Mouse (Mus musculus): ENCODE measurements around the gene Eps8. TPM values are rescaled to one million over a fixed set of nuclear protein-coding genes. Genes with fewer than 3 reads are reported as not detected.

The Eps8 gene
- polyA plus RNA-seq, 1 experiment from 2014 or later, result 17.8 TPM

DNA sequence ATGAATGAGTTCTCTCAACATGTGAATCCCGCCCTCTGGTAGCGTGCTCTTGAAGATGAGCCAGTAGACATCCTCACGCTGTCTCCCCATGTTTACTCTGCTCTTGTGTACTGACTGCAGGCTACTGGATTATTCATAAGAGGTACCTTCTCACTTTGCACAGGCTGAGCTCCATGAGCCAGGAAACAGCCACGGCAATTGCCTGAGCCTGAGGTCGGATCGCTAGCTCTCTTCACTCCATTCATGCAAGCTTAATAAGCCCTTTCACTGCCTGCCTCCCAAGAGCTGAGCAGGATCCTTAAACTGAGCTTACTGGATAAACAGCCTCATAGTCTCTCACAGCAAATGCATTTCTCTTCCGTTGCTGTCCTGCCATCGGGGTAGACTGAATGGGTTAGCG is 182.5 kb downstream of the Eps8 start:
- Histone ChIP-seq H3K9me3 (peaks cover 10% of the 10 kb centered on the region), H3K4me1 (peaks cover 38% of the 10 kb centered on the region), H3K4me3 (no peak overlapping the region), H3K27me3 (replicated peaks) (no peaks in the 10 kb centered on the region), H3K9ac (no peak overlapping the region), H3K36me3 (peaks cover 13% of the 10 kb centered on the region), H3K27ac (replicated peaks) (peak overlapping the region; percentile 96), H3K4me2 (no peak overlapping the region)
- ATAC-seq (ENCODE audit: extremely low read depth, insufficient number of reproducible peaks, low FRiP score, low TSS enrichment), result no peak
- WGBS, result 87% methylated on average over 9 of the region's 9 CpGs

DNA sequence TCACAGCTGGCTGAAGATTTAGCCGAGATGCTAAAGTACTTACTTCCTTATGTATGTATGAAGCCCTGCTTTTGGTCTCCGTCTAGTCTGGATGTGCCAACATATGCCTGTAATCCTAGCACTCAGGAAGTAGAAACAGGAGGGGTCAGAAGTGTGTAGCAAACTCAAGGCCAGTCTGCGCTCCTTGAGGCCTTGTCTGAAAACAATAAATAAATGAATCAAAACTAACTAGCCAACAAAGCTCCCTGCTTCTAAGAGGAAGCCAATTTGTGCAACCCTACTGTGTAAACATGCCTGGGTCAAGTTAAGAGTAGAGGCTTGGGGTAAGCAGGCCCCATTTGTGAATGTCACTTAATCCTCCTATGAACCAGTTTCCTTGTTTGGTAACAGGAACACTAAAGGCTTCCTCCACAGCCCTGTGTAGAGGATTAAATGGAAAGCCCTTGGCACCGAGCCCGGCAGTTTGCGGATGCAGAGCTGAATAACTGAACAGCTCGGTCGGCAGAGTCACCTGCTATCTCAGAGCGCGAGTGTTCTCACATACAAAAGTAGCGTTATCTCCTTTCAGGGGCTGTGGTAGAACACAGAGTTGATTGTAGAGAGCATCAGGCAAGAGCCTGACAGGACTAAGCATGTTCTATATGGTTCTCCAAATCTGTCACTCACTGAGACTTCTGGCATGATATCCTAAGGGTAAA is 183.6 kb downstream of the Eps8 start:
- Histone ChIP-seq H3K9ac (no peak overlapping the region), H3K27ac (replicated peaks) (peak overlapping the region; percentile 96)

DNA sequence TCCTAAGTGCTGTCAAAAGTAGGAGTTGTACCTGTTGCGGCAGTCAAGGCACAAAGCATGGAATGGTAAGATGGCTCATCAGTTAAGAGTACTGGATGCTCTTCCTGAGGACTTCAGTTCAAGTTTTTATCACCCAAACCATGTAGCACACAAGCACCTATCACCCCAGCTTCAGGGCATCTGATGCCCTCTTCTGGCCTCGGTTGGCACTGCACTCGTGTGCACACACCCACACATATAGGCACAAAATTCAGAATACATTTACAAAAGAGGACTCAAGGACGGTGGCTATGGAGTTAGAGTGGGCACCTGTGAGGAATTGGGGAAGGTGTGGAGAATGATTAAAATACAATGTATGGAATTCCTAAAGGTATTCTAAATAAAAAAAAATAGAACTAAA is 185.1 kb downstream of the Eps8 start:
- Histone ChIP-seq H3K4me3 (no peak overlapping the region), H3K4me2 (no peak overlapping the region), H3K27ac (replicated peaks) (no peak overlapping the region), H3K4me1 (peaks cover 56% of the 10 kb centered on the region), H3K9ac (no peak overlapping the region), H3K27me3 (replicated peaks) (no peaks in the 10 kb centered on the region), H3K9me3 (peaks cover 4% of the 10 kb centered on the region; the same call in 1 of the 2 replicates), H3K36me3 (no peaks in the 10 kb centered on the region)
- ATAC-seq (ENCODE audit: extremely low read depth, insufficient number of reproducible peaks, low FRiP score, low TSS enrichment), result no peak
- WGBS, result 85% methylated on average over 4 of the region's 4 CpGs

More for the DNA sequence above, 183.6 kb downstream of the Eps8 start:
- H3K36me3 ChIP-seq, result peaks cover 4% of the 10 kb centered on the region
- 12% methylated on average over 11 of the region's 11 CpGs for WGBS
- H3K4me2 ChIP-seq, result 0 out of 2 replicates have a peak overlapping the region, but pooled peaks have one; percentile 6
- H3K4me3 ChIP-seq, result no peak overlapping the region
- no peaks in the 10 kb centered on the region for H3K27me3 ChIP-seq (replicated peaks)
- H3K4me1 ChIP-seq, result peaks cover 41% of the 10 kb centered on the region
- peak; percentile 78 for ATAC-seq (ENCODE audit: extremely low read depth, insufficient number of reproducible peaks, low FRiP score, low TSS enrichment)
- H3K9me3 ChIP-seq, result peaks cover 4% of the 10 kb centered on the region; the same call in 1 of the 2 replicates

DNA sequence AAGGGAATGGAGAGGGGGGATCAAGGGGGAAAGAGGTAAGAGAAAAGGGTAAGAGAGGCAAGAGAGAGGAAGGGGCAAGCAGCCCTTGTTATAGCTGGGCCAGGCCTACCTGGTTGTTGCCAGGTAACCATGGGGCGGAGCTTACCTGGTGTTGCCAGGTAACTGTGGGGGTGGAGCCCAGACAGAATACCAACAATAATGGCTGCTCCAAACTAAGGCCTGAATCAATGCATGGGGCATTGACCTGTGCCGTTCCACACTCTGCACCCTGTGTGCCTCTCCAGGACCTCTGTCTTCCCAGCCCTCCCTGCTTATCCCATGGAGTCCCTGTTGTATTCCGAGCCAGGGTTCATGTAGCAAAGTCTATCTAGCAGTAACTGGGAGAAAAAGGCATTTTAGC is 187.0 kb downstream of the Eps8 start:
- Histone ChIP-seq H3K27me3 (replicated peaks) (no peaks in the 10 kb centered on the region), H3K4me3 (no peak overlapping the region), H3K9me3 (peaks cover 4% of the 10 kb centered on the region; the same call in 1 of the 2 replicates), H3K36me3 (no peaks in the 10 kb centered on the region), H3K4me2 (no peak overlapping the region), H3K4me1 (peaks cover 67% of the 10 kb centered on the region), H3K9ac (no peak overlapping the region), H3K27ac (replicated peaks) (peak overlapping the region; percentile 24; the same call in 1 of the 2 replicates)
- no peak for ATAC-seq (ENCODE audit: extremely low read depth, insufficient number of reproducible peaks, low FRiP score, low TSS enrichment)
- 81% methylated on average over 3 of the region's 3 CpGs for WGBS

DNA sequence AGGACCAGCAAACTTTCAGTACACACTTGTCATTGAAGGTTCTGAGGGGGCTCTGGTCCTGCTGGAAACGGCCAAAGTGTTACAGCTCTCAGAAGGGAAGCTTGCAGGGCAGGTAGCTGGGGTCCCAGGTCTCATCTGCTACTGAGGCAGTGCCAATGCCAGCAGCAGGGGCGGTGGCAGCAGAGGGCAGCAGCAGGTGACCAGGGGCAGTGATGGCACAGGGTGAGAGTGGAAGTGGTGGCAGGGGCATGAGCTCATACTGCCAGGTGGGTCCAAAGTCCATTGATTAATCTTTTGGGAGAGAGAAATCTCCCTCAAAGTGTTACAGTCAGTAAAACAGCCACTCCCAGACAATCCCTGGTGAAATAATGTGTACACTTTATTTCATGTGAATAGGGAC is 188.4 kb downstream of the Eps8 start:
- no peaks in the 10 kb centered on the region for H3K27me3 ChIP-seq (replicated peaks)
- no peak overlapping the region for H3K9ac ChIP-seq
- peaks cover 4% of the 10 kb centered on the region; the same call in 1 of the 2 replicates for H3K9me3 ChIP-seq
- 68% methylated on average over 2 of the region's 2 CpGs for WGBS
- H3K36me3 ChIP-seq, result no peaks in the 10 kb centered on the region
- H3K4me2 ChIP-seq, result no peak overlapping the region
- peak overlapping the region; percentile 89 for H3K27ac ChIP-seq (replicated peaks)
- peaks cover 60% of the 10 kb centered on the region for H3K4me1 ChIP-seq
- H3K4me3 ChIP-seq, result no peak overlapping the region
- no peak for ATAC-seq (ENCODE audit: extremely low read depth, insufficient number of reproducible peaks, low FRiP score, low TSS enrichment)

DNA sequence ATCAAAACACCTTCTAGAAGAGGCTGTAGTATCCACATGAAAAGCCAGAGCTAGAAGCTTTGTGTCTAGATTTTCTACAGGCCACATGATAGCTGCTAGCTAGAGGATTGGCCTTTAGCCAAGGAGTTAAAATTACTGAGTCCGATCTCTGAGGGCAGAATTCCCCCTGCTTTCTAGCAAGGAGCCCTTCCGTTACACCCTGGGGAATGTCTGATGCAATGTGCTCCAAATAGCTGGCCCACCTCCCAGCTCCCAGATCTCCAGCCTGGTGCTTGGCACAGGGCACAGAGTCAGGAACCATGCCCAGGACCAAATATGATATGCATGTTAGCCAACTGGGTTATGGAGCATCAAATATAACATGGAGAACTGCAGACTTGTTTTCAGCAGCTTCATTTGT is 189.4 kb downstream of the Eps8 start:
- ATAC-seq (ENCODE audit: extremely low read depth, insufficient number of reproducible peaks, low FRiP score, low TSS enrichment), result peak; percentile 57; the same call in 1 of the 2 replicates
- Histone ChIP-seq H3K27me3 (replicated peaks) (no peaks in the 10 kb centered on the region), H3K27ac (replicated peaks) (peak overlapping the region; percentile 89), H3K36me3 (no peaks in the 10 kb centered on the region), H3K9ac (no peak overlapping the region), H3K4me3 (no peak overlapping the region), H3K9me3 (peaks cover 4% of the 10 kb centered on the region; the same call in 1 of the 2 replicates), H3K4me1 (peaks cover 50% of the 10 kb centered on the region), H3K4me2 (peak overlapping the region; percentile 24; the same call in 1 of the 2 replicates)
- 3% methylated on average over 2 of the region's 2 CpGs for WGBS

DNA sequence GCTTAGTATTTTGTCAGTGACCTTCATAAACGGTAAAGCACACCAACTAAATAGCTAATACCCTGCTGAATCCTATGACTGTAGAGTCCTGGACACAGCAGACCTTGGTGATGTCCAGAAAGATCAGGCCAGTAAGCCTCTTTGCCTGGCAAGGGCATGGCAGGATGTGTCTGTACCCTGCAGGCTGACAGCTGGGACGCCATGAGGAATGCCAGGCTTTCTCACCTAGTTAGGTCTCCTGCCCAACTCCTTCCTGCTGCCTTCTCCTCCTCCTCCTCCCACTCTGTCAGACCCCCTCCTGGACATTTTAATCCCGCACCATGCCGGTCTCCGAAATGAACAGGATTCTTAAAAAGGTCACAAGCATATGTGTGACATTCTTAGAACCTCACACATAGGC is 190.9 kb downstream of the Eps8 start:
- 0 out of 2 replicates have a peak overlapping the region, but pooled peaks have one; percentile 89 for H3K27ac ChIP-seq (replicated peaks)
- no peak overlapping the region for H3K4me2 ChIP-seq
- WGBS, result 68% methylated on average over 5 of the region's 5 CpGs
- no peak overlapping the region for H3K4me3 ChIP-seq
- no peaks in the 10 kb centered on the region for H3K36me3 ChIP-seq
- H3K27me3 ChIP-seq (replicated peaks), result no peaks in the 10 kb centered on the region
- no peak for ATAC-seq (ENCODE audit: extremely low read depth, insufficient number of reproducible peaks, low FRiP score, low TSS enrichment)
- H3K9ac ChIP-seq, result no peak overlapping the region
- H3K4me1 ChIP-seq, result peaks cover 46% of the 10 kb centered on the region
- no peaks in the 10 kb centered on the region for H3K9me3 ChIP-seq

DNA sequence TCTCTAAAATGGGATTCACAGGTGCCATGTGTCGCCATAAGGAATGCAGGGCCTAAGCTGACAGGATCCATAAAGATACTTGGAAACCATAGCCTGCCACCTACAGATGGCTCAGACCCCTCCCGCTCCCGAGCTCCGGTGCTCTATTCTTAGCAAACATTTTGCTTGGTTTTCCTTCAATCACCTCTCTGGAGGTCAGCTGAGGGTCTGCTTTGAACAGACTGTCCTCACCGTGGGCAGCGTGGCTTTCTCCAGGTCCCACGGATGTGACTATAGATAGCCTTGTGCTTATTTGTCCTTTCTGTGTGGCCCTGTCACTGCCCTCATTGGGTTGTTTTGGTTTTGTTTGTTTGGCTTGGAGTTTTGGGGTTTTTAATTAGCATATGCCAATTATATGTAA is 196.5 kb downstream of the Eps8 start:
- ATAC-seq (ENCODE audit: extremely low read depth, insufficient number of reproducible peaks, low FRiP score, low TSS enrichment), result no peak
- H3K4me1 ChIP-seq, result peaks cover 37% of the 10 kb centered on the region
- no peak overlapping the region for H3K4me2 ChIP-seq
- no peak overlapping the region for H3K4me3 ChIP-seq
- 34% methylated on average over 7 of the region's 7 CpGs for WGBS
- no peak overlapping the region for H3K9ac ChIP-seq
- no peaks in the 10 kb centered on the region for H3K9me3 ChIP-seq
- no peaks in the 10 kb centered on the region; the same call in 1 of the 2 replicates for H3K27me3 ChIP-seq (replicated peaks)
- no peaks in the 10 kb centered on the region for H3K36me3 ChIP-seq
- H3K27ac ChIP-seq (replicated peaks), result 0 out of 2 replicates have a peak overlapping the region, but pooled peaks have one; percentile 63

DNA sequence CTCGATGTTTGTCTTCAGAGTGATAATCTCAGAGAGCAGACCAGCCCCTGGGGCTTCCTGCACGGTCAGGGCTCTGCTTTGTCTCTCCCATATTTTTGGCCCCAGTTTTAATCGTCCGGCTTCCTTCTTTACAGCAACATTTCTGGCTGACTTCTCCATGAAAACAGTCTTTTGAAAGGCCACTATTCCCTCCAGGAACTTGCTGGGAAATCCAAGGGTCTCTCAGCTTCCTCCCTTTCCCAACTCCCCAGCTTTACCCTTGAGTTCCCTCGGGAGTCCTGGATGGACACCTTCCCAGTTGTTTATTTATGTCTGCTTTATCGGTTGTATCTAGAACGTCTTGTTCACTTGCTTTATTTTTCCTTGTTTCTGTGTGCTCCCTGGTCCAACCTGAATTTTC is 197.5 kb downstream of the Eps8 start:
- 18% methylated on average over 7 of the region's 7 CpGs for WGBS
- H3K27ac ChIP-seq (replicated peaks), result peak overlapping the region; percentile 63
- ATAC-seq (ENCODE audit: extremely low read depth, insufficient number of reproducible peaks, low FRiP score, low TSS enrichment), result no peak

DNA sequence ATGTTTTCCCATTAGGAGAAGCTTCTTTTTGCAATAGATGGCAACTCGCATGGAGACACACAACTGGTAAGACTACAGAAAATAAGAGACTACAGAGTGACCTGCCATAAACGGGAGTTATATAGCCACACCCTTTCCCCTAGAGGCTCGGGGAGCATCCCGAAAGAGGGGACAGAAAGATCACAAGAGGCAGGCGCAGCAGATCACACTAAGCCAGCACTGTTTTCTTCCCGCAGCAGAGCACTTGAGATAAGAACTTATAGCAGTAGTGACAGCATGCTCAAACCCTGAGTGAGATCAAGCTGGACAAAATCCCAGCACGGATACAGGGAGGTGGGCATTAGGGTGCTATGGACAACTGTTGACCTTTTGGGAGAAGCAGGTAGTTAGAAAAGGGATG is 198.6 kb downstream of the Eps8 start:
- 11% methylated on average over 7 of the region's 7 CpGs for WGBS
- Histone ChIP-seq H3K4me1 (peaks cover 32% of the 10 kb centered on the region), H3K27me3 (replicated peaks) (no peaks in the 10 kb centered on the region; the same call in 1 of the 2 replicates), H3K4me3 (peak overlapping the region; percentile 10), H3K9me3 (no peaks in the 10 kb centered on the region), H3K27ac (replicated peaks) (peak overlapping the region; percentile 26; the same call in 1 of the 2 replicates), H3K9ac (peak overlapping the region; percentile 44; the same call in 1 of the 2 replicates), H3K36me3 (no peaks in the 10 kb centered on the region), H3K4me2 (peak overlapping the region; percentile 63)
- no peak for ATAC-seq (ENCODE audit: extremely low read depth, insufficient number of reproducible peaks, low FRiP score, low TSS enrichment)

More for the DNA sequence above, 197.5 kb downstream of the Eps8 start:
- Histone ChIP-seq H3K4me2 (no peak overlapping the region), H3K27me3 (replicated peaks) (no peaks in the 10 kb centered on the region; the same call in 1 of the 2 replicates), H3K36me3 (no peaks in the 10 kb centered on the region), H3K9ac (peak overlapping the region; percentile 47), H3K4me1 (peaks cover 37% of the 10 kb centered on the region), H3K9me3 (no peaks in the 10 kb centered on the region), H3K4me3 (no peak overlapping the region)

DNA sequence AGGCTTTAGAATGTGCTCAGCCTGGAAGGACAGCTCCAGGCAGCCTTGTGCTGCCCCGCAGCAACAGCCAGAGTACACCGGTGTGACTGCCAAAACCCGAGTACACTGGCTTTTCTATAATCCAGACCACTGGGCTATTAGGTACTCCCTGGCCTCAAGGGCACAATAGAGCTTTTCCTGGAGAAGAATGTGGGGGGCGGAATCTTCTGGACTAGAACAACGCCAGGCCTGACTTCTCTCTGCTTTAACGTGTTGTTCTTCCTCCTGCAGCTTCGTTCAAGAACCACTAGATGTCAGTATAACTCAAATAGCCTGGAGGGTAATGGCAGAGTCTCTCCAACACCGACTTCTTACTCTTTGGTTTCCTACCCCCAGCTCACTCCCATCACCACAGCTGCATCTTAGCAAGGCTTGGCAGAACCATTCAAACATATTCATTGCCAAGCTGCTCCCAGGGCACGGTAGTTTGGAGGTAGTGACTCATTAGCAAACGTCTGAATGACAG is 199.1 kb downstream of the Eps8 start:
- Histone ChIP-seq H3K27ac (replicated peaks) (peak overlapping the region; percentile 26; the same call in 1 of the 2 replicates), H3K4me3 (peak overlapping the region; percentile 10), H3K4me1 (peaks cover 32% of the 10 kb centered on the region), H3K4me2 (peak overlapping the region; percentile 63), H3K9me3 (no peaks in the 10 kb centered on the region), H3K9ac (peak overlapping the region; percentile 64), H3K27me3 (replicated peaks) (no peaks in the 10 kb centered on the region; the same call in 1 of the 2 replicates), H3K36me3 (no peaks in the 10 kb centered on the region)
- peak; percentile 60 for ATAC-seq (ENCODE audit: extremely low read depth, insufficient number of reproducible peaks, low FRiP score, low TSS enrichment)
- 12% methylated on average over 10 of the region's 10 CpGs for WGBS

Data from heart, embryonic 13.5 days (tissue).